10 mouse cellular contexts compared by ENCODE assay signal in genomic region chr2:162999744-163000143, GRCm38 (mm10). TPM values are rescaled to one million over a fixed set of nuclear protein-coding genes. Genes with fewer than 3 reads are reported as not detected.
DNase-seq lines count a peak whose midpoint lies in the region; TF ChIP-seq lines count a peak whose summit lies in the region.
"Had no signal": no experiment of that assay in that cellular context is flagged by ENCODE, and none has a peak within 500 bp of the region (broad histone marks: within the 10 kb centered on the region; RNA-seq: fewer than 3 reads in every experiment).

No protein-coding gene starts in this region.

- no peaks in the 10 kb centered on the region for H3K4me1 ChIP-seq in heart, adult 2 months (ENCODE audit: control insufficient read depth, insufficient read depth, low read length)
- H3K4me1 ChIP-seq in bone marrow, adult 2 months (ENCODE audit: control insufficient read depth, insufficient read depth, low read length), result no peaks in the 10 kb centered on the region; the same call in 1 of the 2 replicates

- no peak overlapping the region for H3K27ac ChIP-seq in heart, adult 2 months
- H3K27ac ChIP-seq in bone marrow, adult 2 months (ENCODE audit: control insufficient read depth, insufficient read depth, low read depth, low read length, poor library complexity), result no peak overlapping the region
- H3K27ac ChIP-seq: embryonic facial prominence, embryonic 15.5 days; lung, embryonic 15.5 days had no signal

- TF ChIP-seq CTCF in heart, adult 2 months (IDR thresholded peaks at IDR 0.05), result peak; percentile 73
- TF ChIP-seq CTCF in bone marrow, adult 2 months (IDR thresholded peaks at IDR 0.05; ENCODE audit: control insufficient read depth, insufficient read depth, low read length), result peak; percentile 53

- no peaks in the 10 kb centered on the region for H3K36me3 ChIP-seq in heart, adult 2 months (ENCODE audit: control insufficient read depth, insufficient read depth, low read length)
- H3K36me3 ChIP-seq: embryonic facial prominence, embryonic 15.5 days; lung, embryonic 15.5 days had no signal

- 31% methylated on average over 3 of the region's 3 CpGs for WGBS in heart, adult 2 months
- 24% methylated on average over 3 of the region's 3 CpGs for WGBS in bone marrow, adult 2 months

- intact Hi-C loops in heart, adult 2 months (cut with DNase I), result loop anchor here (1.0 to 2.0 kb wide), 2 partner anchors 31 to 77 kb away; no protein-coding TSS in a partner anchor

- H3K27me3 ChIP-seq in heart, adult 2 months (ENCODE audit: control insufficient read depth, insufficient read depth, low read length), result no peaks in the 10 kb centered on the region
- H3K27me3 ChIP-seq: embryonic facial prominence, embryonic 15.5 days; lung, embryonic 15.5 days had no signal

- H3K9ac ChIP-seq in heart, adult 2 months (ENCODE audit: low read depth, low read length), result no peak overlapping the region
- H3K9ac ChIP-seq: embryonic facial prominence, embryonic 15.5 days; lung, embryonic 15.5 days had no signal

- no peak for TF ChIP-seq EP300 in heart, adult 2 months (IDR thresholded peaks at IDR 0.05; ENCODE audit: insufficient read depth, low read depth, low read length)

- peak; percentile 17 to 38 for DNase-seq in heart, adult 2 months
- DNase-seq in heart, adult 11 months, result no peak
- DNase-seq in right cerebral cortex, adult 2 months (ENCODE audit: low spot score in 2 of 2), result peak; percentile 22 to 25
- no peak for DNase-seq in right cerebral cortex, adult 18-20 months
- peak; percentile 71 to 76 for DNase-seq in kidney, postnatal 4 days
- DNase-seq in testis, postnatal 10 days (ENCODE audit: low spot score), result peak; percentile 60
- DNase-seq in spleen, postnatal 4 days (ENCODE audit: low spot score in 2 of 2), result no peak

- TF ChIP-seq POLR2A in heart, adult 2 months (IDR thresholded peaks at IDR 0.05; ENCODE audit: insufficient read depth, low read depth, low read length), result no peak
- no peak for TF ChIP-seq POLR2A in bone marrow, adult 2 months (IDR thresholded peaks at IDR 0.05; ENCODE audit: borderline replicate concordance, control insufficient read depth, low read depth, low read length)

- no peaks in the 10 kb centered on the region for H3K79me2 ChIP-seq in heart, adult 2 months (replicated peaks; ENCODE audit: control insufficient read depth, insufficient read depth, low read length)

- no peak overlapping the region for H3K4me3 ChIP-seq in heart, adult 2 months
- H3K4me3 ChIP-seq in bone marrow, adult 2 months (replicated peaks; ENCODE audit: control insufficient read depth, low read depth, low read length), result no peak overlapping the region
- H3K4me3 ChIP-seq: embryonic facial prominence, embryonic 15.5 days; lung, embryonic 15.5 days had no signal

RNA-seq across cellular contexts. Expression of gene Sgk2, which starts 12.6 kb away (rescaled TPM):
- not detected for total RNA-seq in heart, adult 2 months (2021)
- polyA plus RNA-seq in heart, adult 2 months (2012; rRNA removed), result not detected in 2 replicates
- polyA plus RNA-seq in bone marrow, adult 2 months (2011; ENCODE audit: insufficient read depth, insufficient read length, low replicate concordance, missing spikeins), result 0.49 and 1.1 TPM in 2 replicates
- polyA plus RNA-seq: embryonic facial prominence, embryonic 15.5 days; lung, embryonic 15.5 days had no signal

RNA-seq across cellular contexts. Expression of gene Ift52, which starts 17.4 kb away (rescaled TPM):
- total RNA-seq in heart, adult 2 months (2021), result 10 to 100 TPM; 19.5 to 22.1 TPM
- polyA plus RNA-seq in heart, adult 2 months (2012; rRNA removed), result 16.5 and 22.2 TPM in 2 replicates
- polyA plus RNA-seq in bone marrow, adult 2 months (2011; ENCODE audit: insufficient read depth, insufficient read length, low replicate concordance, missing spikeins), result 11.2 and 16.8 TPM in 2 replicates

RNA-seq across cellular contexts. Expression of gene Mybl2, which starts 54.7 kb away (rescaled TPM):
- total RNA-seq in heart, adult 2 months (2021), result under 1 TPM; 0.16 to 0.41 TPM
- 0.18 and 0.56 TPM in 2 replicates for polyA plus RNA-seq in heart, adult 2 months (2012; rRNA removed)
- polyA plus RNA-seq in bone marrow, adult 2 months (2011; ENCODE audit: insufficient read depth, insufficient read length, low replicate concordance, missing spikeins), result 43.6 and 59.3 TPM in 2 replicates

RNA-seq across cellular contexts. Expression of gene L3mbtl1, which starts 56.5 kb away (rescaled TPM):
- total RNA-seq in heart, adult 2 months (2021), result under 1 TPM in 1 of 2 experiments, not detected in 1; 0.65 TPM
- 0.10 TPM in 1 of 2 replicates, not detected in the other for polyA plus RNA-seq in heart, adult 2 months (2012; rRNA removed)
- polyA plus RNA-seq in bone marrow, adult 2 months (2011; ENCODE audit: insufficient read depth, insufficient read length, low replicate concordance, missing spikeins), result 0.47 and 0.52 TPM in 2 replicates

Comparison
In these comparisons a context has a peak if more than half of its experiments do, and no peak if none do; other contexts are left out.
1. DNase-seq: peak in heart, adult 2 months (2 of 2), right cerebral cortex, adult 2 months (2 of 2), kidney, postnatal 4 days (2 of 2) and testis, postnatal 10 days (single experiment); none in heart, adult 11 months (single experiment), right cerebral cortex, adult 18-20 months (single experiment) and spleen, postnatal 4 days (0 of 2).
2. RNA of gene Mybl2, which starts 54.7 kb away (polyA plus RNA-seq): 43.6 to 59.3 TPM in bone marrow, adult 2 months; 0.18 to 0.56 TPM in heart, adult 2 months; every median in the first group is over 10 times any median in the second.